Mouse (Mus musculus) cerebellum, adult 2 months (tissue): ENCODE measurements around the gene Timm29.

Experiments used
- CTCF ChIP-seq: fragments of 200-500 bp; IDR thresholded peaks from 2 replicates; pipeline ENCODE4 v1.5.1; 2011; ENCODE audit warnings: low read depth, mild to moderate bottlenecking, control low read depth, low read length, moderate library complexity, borderline replicate concordance; ENCODE audit not compliant: insufficient read depth
- POLR2A ChIP-seq: fragments of 200-500 bp; IDR thresholded peaks from 2 replicates; pipeline ENCODE4 v1.6.1; 2011; ENCODE audit warnings: low read length, control low read depth, borderline replicate concordance; ENCODE audit not compliant: insufficient read depth

GRCm38 (mm10) chr9:21616232-21616781 is 23.8 kb downstream of the Timm29 start:
- TF ChIP-seq POLR2A, result no peak
- no peak for TF ChIP-seq CTCF
